ENCODE assay signal across 8 mouse cellular contexts in genomic region chr17:27011998-27012672, GRCm38 (mm10). TPM values are rescaled to one million over a fixed set of nuclear protein-coding genes. Genes with fewer than 3 reads are reported as not detected.
DNase-seq lines count a peak whose midpoint lies in the region; ATAC-seq and TF ChIP-seq lines count a peak whose summit lies in the region.

No protein-coding gene starts in this region.

- H3K4me2 ChIP-seq in kidney, embryonic 14.5 days (replicated peaks; ENCODE audit: low read depth, low read length) = peak overlapping the region; percentile 1; the same call in 1 of the 2 replicates
- H3K4me2 ChIP-seq in lung, embryonic 14.5 days = no peak overlapping the region
- no peak overlapping the region; the same call in 1 of the 2 replicates for H3K4me2 ChIP-seq in heart, embryonic 11.5 days

- H3K9ac ChIP-seq in kidney, embryonic 14.5 days (ENCODE audit: low read depth, low read length) = no peak overlapping the region
- H3K9ac ChIP-seq in lung, embryonic 14.5 days = no peak overlapping the region
- no peak overlapping the region for H3K9ac ChIP-seq in heart, embryonic 11.5 days (ENCODE audit: low read depth, low read length)

- H3K36me3 ChIP-seq in kidney, embryonic 14.5 days (ENCODE audit: control insufficient read depth, insufficient read depth, low read length) = no peaks in the 10 kb centered on the region
- H3K36me3 ChIP-seq in lung, embryonic 14.5 days (ENCODE audit: insufficient read depth) = no peaks in the 10 kb centered on the region
- no peaks in the 10 kb centered on the region for H3K36me3 ChIP-seq in heart, embryonic 11.5 days (ENCODE audit: control insufficient read depth, insufficient read depth, low read length)

- TF ChIP-seq POLR2A in bone marrow, adult 2 months (IDR thresholded peaks at IDR 0.05; ENCODE audit: borderline replicate concordance, control insufficient read depth, low read depth, low read length) = 0 out of 2 replicates have a peak, but pooled peaks have one; percentile 36

- no peak overlapping the region for H3K4me3 ChIP-seq in kidney, embryonic 14.5 days (ENCODE audit: low read length)
- H3K4me3 ChIP-seq in bone marrow, adult 2 months (replicated peaks; ENCODE audit: control insufficient read depth, low read depth, low read length) = peak overlapping the region; percentile 40
- H3K4me3 ChIP-seq in lung, embryonic 14.5 days (ENCODE audit: low read depth, low read length) = no peak overlapping the region
- H3K4me3 ChIP-seq in heart, embryonic 11.5 days (ENCODE audit: low read depth, low read length) = no peak overlapping the region

- 52% methylated on average over 14 of the region's 14 CpGs for WGBS in kidney, embryonic 14.5 days
- WGBS in bone marrow, adult 2 months = 7% methylated on average over 14 of the region's 14 CpGs
- WGBS in lung, embryonic 14.5 days = 59% methylated on average over 14 of the region's 14 CpGs
- 56% methylated on average over 14 of the region's 14 CpGs for WGBS in heart, embryonic 11.5 days (ENCODE audit: insufficient replicate concordance)

- peaks cover 11% of the 10 kb centered on the region; the same call in 1 of the 2 replicates for H3K4me1 ChIP-seq in kidney, embryonic 14.5 days (ENCODE audit: control insufficient read depth, insufficient read depth, low read length)
- H3K4me1 ChIP-seq in bone marrow, adult 2 months (ENCODE audit: control insufficient read depth, insufficient read depth, low read length) = peaks cover 5% of the 10 kb centered on the region
- H3K4me1 ChIP-seq in lung, embryonic 14.5 days (ENCODE audit: insufficient read depth) = no peaks in the 10 kb centered on the region
- H3K4me1 ChIP-seq in heart, embryonic 11.5 days (ENCODE audit: control insufficient read depth, insufficient read depth, low read length) = peaks cover 6% of the 10 kb centered on the region; the same call in 1 of the 2 replicates

- H3K27ac ChIP-seq in kidney, embryonic 14.5 days (ENCODE audit: low read depth, low read length) = no peak overlapping the region; the same call in 1 of the 2 replicates
- H3K27ac ChIP-seq in bone marrow, adult 2 months (ENCODE audit: control insufficient read depth, insufficient read depth, low read depth, low read length, poor library complexity) = peak overlapping the region; percentile 4
- no peak overlapping the region for H3K27ac ChIP-seq in lung, embryonic 14.5 days (ENCODE audit: low read depth)
- no peak overlapping the region for H3K27ac ChIP-seq in heart, embryonic 11.5 days (ENCODE audit: low read depth, low read length)

- TF ChIP-seq CTCF in bone marrow, adult 2 months (IDR thresholded peaks at IDR 0.05; ENCODE audit: control insufficient read depth, insufficient read depth, low read length) = no peak; the same call in 1 of the 2 replicates
- TF ChIP-seq CTCF in lung, embryonic 14.5 days (IDR thresholded peaks at IDR 0.05; ENCODE audit: low read depth) = no peak; the same call in 1 of the 2 replicates

- no peaks in the 10 kb centered on the region for H3K9me3 ChIP-seq in kidney, embryonic 14.5 days (ENCODE audit: control insufficient read depth, low read length)
- no peaks in the 10 kb centered on the region for H3K9me3 ChIP-seq in lung, embryonic 14.5 days (ENCODE audit: low read depth, low read length)
- H3K9me3 ChIP-seq in heart, embryonic 11.5 days (replicated peaks; ENCODE audit: control insufficient read depth, low read length) = no peaks in the 10 kb centered on the region

- ATAC-seq in kidney, embryonic 14.5 days (ENCODE audit: low FRiP score, low TSS enrichment) = no peak
- no peak for ATAC-seq in lung, embryonic 14.5 days (ENCODE audit: insufficient read depth)
- ATAC-seq in heart, embryonic 11.5 days (replicated peaks; ENCODE audit: insufficient number of reproducible peaks, low FRiP score, low TSS enrichment) = no peak

- no peaks in the 10 kb centered on the region for H3K27me3 ChIP-seq in kidney, embryonic 14.5 days (ENCODE audit: control insufficient read depth, insufficient read depth, low read length)
- H3K27me3 ChIP-seq in lung, embryonic 14.5 days (ENCODE audit: insufficient read depth, low read length) = no peaks in the 10 kb centered on the region
- H3K27me3 ChIP-seq in heart, embryonic 11.5 days (ENCODE audit: control insufficient read depth, insufficient read depth, low read length) = no peaks in the 10 kb centered on the region

- no peak for DNase-seq in kidney, adult 11 months
- DNase-seq in lung, embryonic 14.5 days = peak; percentile 23
- DNase-seq in thymus, adult 18-20 months = peak; percentile 42 to 69
- DNase-seq in right cerebral cortex, postnatal 14 days = no peak
- DNase-seq in layer of hippocampus, adult 11-12 months (ENCODE audit: low spot score) = no peak

RNA-seq across cellular contexts. Expression of gene Bak1, which starts 16.7 kb away (rescaled TPM):
- polyA plus RNA-seq in kidney, embryonic 14.5 days (2014; fragmentation: Nextera tagmentation; extraction: Ambion mirVana) = 11.1 and 16.0 TPM in 2 replicates
- polyA plus RNA-seq in bone marrow, adult 2 months (2011; ENCODE audit: insufficient read depth, insufficient read length, low replicate concordance, missing spikeins) = 34.2 and 56.8 TPM in 2 replicates
- polyA plus RNA-seq in lung, embryonic 14.5 days (2014; fragmentation: Nextera tagmentation; extraction: Ambion mirVana) = 12.0 and 13.8 TPM in 2 replicates
- polyA plus RNA-seq in heart, embryonic 11.5 days (2014; fragmentation: Nextera tagmentation; extraction: Ambion mirVana) = 11.0 and 11.4 TPM in 2 replicates

RNA-seq across cellular contexts. Expression of gene Zbtb9, which starts 39.2 kb away (rescaled TPM):
- polyA plus RNA-seq in kidney, embryonic 14.5 days (2014; fragmentation: Nextera tagmentation; extraction: Ambion mirVana) = 6.3 and 12.8 TPM in 2 replicates
- polyA plus RNA-seq in bone marrow, adult 2 months (2011; ENCODE audit: insufficient read depth, insufficient read length, low replicate concordance, missing spikeins) = 6.7 and 10.2 TPM in 2 replicates
- polyA plus RNA-seq in lung, embryonic 14.5 days (2014; fragmentation: Nextera tagmentation; extraction: Ambion mirVana) = 13.3 TPM in 2 replicates
- polyA plus RNA-seq in heart, embryonic 11.5 days (2014; fragmentation: Nextera tagmentation; extraction: Ambion mirVana) = 6.8 and 7.9 TPM in 2 replicates

RNA-seq across cellular contexts. Expression of gene Itpr3, which starts 45.0 kb away (rescaled TPM):
- 5.3 and 9.9 TPM in 2 replicates for polyA plus RNA-seq in kidney, embryonic 14.5 days (2014; fragmentation: Nextera tagmentation; extraction: Ambion mirVana)
- 10.8 and 12.5 TPM in 2 replicates for polyA plus RNA-seq in bone marrow, adult 2 months (2011; ENCODE audit: insufficient read depth, insufficient read length, low replicate concordance, missing spikeins)
- 5.1 and 5.8 TPM in 2 replicates for polyA plus RNA-seq in lung, embryonic 14.5 days (2014; fragmentation: Nextera tagmentation; extraction: Ambion mirVana)
- polyA plus RNA-seq in heart, embryonic 11.5 days (2014; fragmentation: Nextera tagmentation; extraction: Ambion mirVana) = 2.1 and 2.2 TPM in 2 replicates

Comparison
In these comparisons a context has a peak if more than half of its experiments do, and no peak if none do; other contexts are left out.
1. DNase-seq: peak in lung, embryonic 14.5 days (single experiment) and thymus, adult 18-20 months (2 of 2); none in kidney, adult 11 months (single experiment), right cerebral cortex, postnatal 14 days (single experiment) and layer of hippocampus, adult 11-12 months (single experiment).